Mouse (Mus musculus): ENCODE data around the gene Nek5.
A peak's percentile ranks its signal among the peaks of the same experiment; 100 is the strongest.
"Not testable (repeated sequence)": the region's sequence is repeated elsewhere in the genome, so short reads cannot be mapped to it uniquely, and the experiment has no call there.

Gene Nek5

GRCm38 (mm10) chr8:22141836-22142385, 17.1 kb upstream of the Nek5 start:
- H3K27me3 ChIP-seq (ENCODE audit: control insufficient read depth, insufficient read depth, low read length, poor library complexity, severe bottlenecking), result no peaks in the 10 kb centered on the region
- 0 out of 2 replicates have a peak, but pooled peaks cover 5% of the 10 kb centered on the region for H3K36me3 ChIP-seq (ENCODE audit: control insufficient read depth, insufficient read depth, low read length, poor library complexity, severe bottlenecking)
- DNase-seq (ENCODE audit: low read depth, low spot score), result no peak

GRCm38 (mm10) chr8:22136462-22136861, 11.6 kb upstream of the Nek5 start:
- H3K27me3 ChIP-seq (ENCODE audit: control insufficient read depth, insufficient read depth, low read length, poor library complexity, severe bottlenecking); H3K36me3 ChIP-seq (ENCODE audit: control insufficient read depth, insufficient read depth, low read length, poor library complexity, severe bottlenecking); DNase-seq (ENCODE audit: low read depth, low spot score): not testable (repeated sequence)

- Histone ChIP-seq H3K36me3 (ENCODE audit: control insufficient read depth, insufficient read depth, low read length, poor library complexity, severe bottlenecking) (no peaks in the 10 kb centered on the region), H3K27me3 (ENCODE audit: control insufficient read depth, insufficient read depth, low read length, poor library complexity, severe bottlenecking) (no peaks in the 10 kb centered on the region)
- DNase-seq (ENCODE audit: low read depth, low spot score), result no peak
Measured at GRCm38 (mm10) chr8:22134750-22135135, 9.9 kb upstream of the Nek5 start.

GRCm38 (mm10) chr8:22134078-22134749, 9.4 kb upstream of the Nek5 start:
- no peak for DNase-seq (ENCODE audit: low read depth, low spot score)
- no peaks in the 10 kb centered on the region for H3K27me3 ChIP-seq (ENCODE audit: control insufficient read depth, insufficient read depth, low read length, poor library complexity, severe bottlenecking)
- H3K36me3 ChIP-seq (ENCODE audit: control insufficient read depth, insufficient read depth, low read length, poor library complexity, severe bottlenecking), result no peaks in the 10 kb centered on the region

- no peaks in the 10 kb centered on the region for H3K27me3 ChIP-seq (ENCODE audit: control insufficient read depth, insufficient read depth, low read length, poor library complexity, severe bottlenecking)
- no peak for DNase-seq (ENCODE audit: low read depth, low spot score)
- H3K36me3 ChIP-seq (ENCODE audit: control insufficient read depth, insufficient read depth, low read length, poor library complexity, severe bottlenecking), result no peaks in the 10 kb centered on the region; the same call in 1 of the 2 replicates
Measured at GRCm38 (mm10) chr8:22132062-22132461, 7.2 kb upstream of the Nek5 start.

GRCm38 (mm10) chr8:22107020-22107419, 17.8 kb downstream of the Nek5 start:
- no peak for DNase-seq (ENCODE audit: low read depth, low spot score)
- H3K36me3 ChIP-seq (ENCODE audit: control insufficient read depth, insufficient read depth, low read length, poor library complexity, severe bottlenecking), result no peaks in the 10 kb centered on the region
- H3K27me3 ChIP-seq (ENCODE audit: control insufficient read depth, insufficient read depth, low read length, poor library complexity, severe bottlenecking), result no peaks in the 10 kb centered on the region

GRCm38 (mm10) chr8:22091568-22091967, 33.3 kb downstream of the Nek5 start:
- Histone ChIP-seq H3K27me3 (ENCODE audit: control insufficient read depth, insufficient read depth, low read length, poor library complexity, severe bottlenecking) (no peaks in the 10 kb centered on the region; the same call in 1 of the 2 replicates), H3K36me3 (ENCODE audit: control insufficient read depth, insufficient read depth, low read length, poor library complexity, severe bottlenecking) (no peaks in the 10 kb centered on the region)
- DNase-seq (ENCODE audit: low read depth, low spot score), result peak; percentile 3

- DNase-seq (ENCODE audit: low read depth, low spot score), result no peak
- Histone ChIP-seq H3K36me3 (ENCODE audit: control insufficient read depth, insufficient read depth, low read length, poor library complexity, severe bottlenecking) (no peaks in the 10 kb centered on the region), H3K27me3 (ENCODE audit: control insufficient read depth, insufficient read depth, low read length, poor library complexity, severe bottlenecking) (no peaks in the 10 kb centered on the region; the same call in 1 of the 2 replicates)
Measured at GRCm38 (mm10) chr8:22089226-22089625, 35.6 kb downstream of the Nek5 start.

- Histone ChIP-seq H3K27me3 (ENCODE audit: control insufficient read depth, insufficient read depth, low read length, poor library complexity, severe bottlenecking) (no peaks in the 10 kb centered on the region), H3K36me3 (ENCODE audit: control insufficient read depth, insufficient read depth, low read length, poor library complexity, severe bottlenecking) (no peaks in the 10 kb centered on the region)
- DNase-seq (ENCODE audit: low read depth, low spot score), result no peak
Measured at GRCm38 (mm10) chr8:22079313-22080007, 45.4 kb downstream of the Nek5 start.

- DNase-seq (ENCODE audit: low read depth, low spot score), result no peak
- peaks cover 8% of the 10 kb centered on the region for H3K36me3 ChIP-seq (ENCODE audit: control insufficient read depth, insufficient read depth, low read length, poor library complexity, severe bottlenecking)
- peaks cover 4% of the 10 kb centered on the region; the same call in 1 of the 2 replicates for H3K27me3 ChIP-seq (ENCODE audit: control insufficient read depth, insufficient read depth, low read length, poor library complexity, severe bottlenecking)
Measured at GRCm38 (mm10) chr8:22061126-22061525, 63.7 kb downstream of the Nek5 start.

GRCm38 (mm10) chr8:22060446-22060889, 64.4 kb downstream of the Nek5 start, which contains the start of gene Alg11:
TSS of gene Alg11 (plus strand) at chr8:22060721.
- DNase-seq (ENCODE audit: low read depth, low spot score), result peak; percentile 99
- H3K36me3 ChIP-seq (ENCODE audit: control insufficient read depth, insufficient read depth, low read length, poor library complexity, severe bottlenecking), result peaks cover 3% of the 10 kb centered on the region
- peaks cover 4% of the 10 kb centered on the region; the same call in 1 of the 2 replicates for H3K27me3 ChIP-seq (ENCODE audit: control insufficient read depth, insufficient read depth, low read length, poor library complexity, severe bottlenecking)

- peaks cover 4% of the 10 kb centered on the region; the same call in 1 of the 2 replicates for H3K27me3 ChIP-seq (ENCODE audit: control insufficient read depth, insufficient read depth, low read length, poor library complexity, severe bottlenecking)
- peaks cover 2% of the 10 kb centered on the region for H3K36me3 ChIP-seq (ENCODE audit: control insufficient read depth, insufficient read depth, low read length, poor library complexity, severe bottlenecking)
- peak; percentile 71 for DNase-seq (ENCODE audit: low read depth, low spot score)
Measured at GRCm38 (mm10) chr8:22059821-22060445, 64.9 kb downstream of the Nek5 start, which contains the start of gene Atp7b. TSS of gene Atp7b (minus strand) at chr8:22060305.

GRCm38 (mm10) chr8:22059153-22059738, 65.6 kb downstream of the Nek5 start:
- peak; percentile 3 for DNase-seq (ENCODE audit: low read depth, low spot score)
- peaks cover 2% of the 10 kb centered on the region; the same call in 1 of the 2 replicates for H3K36me3 ChIP-seq (ENCODE audit: control insufficient read depth, insufficient read depth, low read length, poor library complexity, severe bottlenecking)
- peaks cover 4% of the 10 kb centered on the region; the same call in 1 of the 2 replicates for H3K27me3 ChIP-seq (ENCODE audit: control insufficient read depth, insufficient read depth, low read length, poor library complexity, severe bottlenecking)

GRCm38 (mm10) chr8:22058368-22058767, 66.5 kb downstream of the Nek5 start:
- Histone ChIP-seq H3K27me3 (ENCODE audit: control insufficient read depth, insufficient read depth, low read length, poor library complexity, severe bottlenecking) (peaks cover 4% of the 10 kb centered on the region; the same call in 1 of the 2 replicates), H3K36me3 (ENCODE audit: control insufficient read depth, insufficient read depth, low read length, poor library complexity, severe bottlenecking) (peaks cover 2% of the 10 kb centered on the region; the same call in 1 of the 2 replicates)
- no peak for DNase-seq (ENCODE audit: low read depth, low spot score)

All from splenic B cell, adult 2 months (primary cell).